Mouse (Mus musculus) midbrain, postnatal 0 days (tissue): ENCODE results near the gene Nt5c1a. TPM values are rescaled to one million over a fixed set of nuclear protein-coding genes. Genes with fewer than 3 reads are reported as not detected.

Experiments
- ATAC-seq: fragments of 200-750 bp; cut with Nextera tagmentation; 2 replicates; pipeline ENCODE4 v1.8.0; 2017; ENCODE audit warnings: moderate number of reproducible peaks, mild to moderate bottlenecking, moderate TSS enrichment, moderate library complexity; ENCODE audit not compliant: low FRiP score
- DNase-seq: peaks from one replicate; pipeline ENCODE4 v3.0.0-alpha.2; 2015; ENCODE audit warnings: low spot score
- H3K27ac ChIP-seq: fragments of 300-500 bp; sonication (generic); 2 replicates; pipeline ENCODE4 v1.5.1; 2014; ENCODE audit warnings: low read depth, mild to moderate bottlenecking, low read length, mixed read lengths
- H3K27me3 ChIP-seq: fragments of 300-500 bp; sonication (generic); 2 replicates; pipeline ENCODE4 v1.6.1; 2014; ENCODE audit warnings: low read length, control low read depth, mixed read lengths; ENCODE audit not compliant: insufficient read depth
- H3K36me3 ChIP-seq: fragments of 300-500 bp; sonication (generic); 2 replicates; pipeline ENCODE4 v1.6.1; 2014; ENCODE audit warnings: low read length, control low read depth, mixed read lengths; ENCODE audit not compliant: insufficient read depth
- H3K4me1 ChIP-seq: fragments of 300-500 bp; sonication (generic); 2 replicates; pipeline ENCODE4 v1.6.1; 2014; ENCODE audit warnings: mild to moderate bottlenecking, control low read depth, antibody characterized with exemption, low read length, mixed read lengths; ENCODE audit not compliant: insufficient read depth
- H3K4me2 ChIP-seq: fragments of 300-500 bp; sonication (generic); 2 replicates; pipeline ENCODE4 v1.6.1; 2014; ENCODE audit warnings: low read depth, mild to moderate bottlenecking, low read length, mixed read lengths; ENCODE audit not compliant: poor library complexity, severe bottlenecking
- H3K4me3 ChIP-seq: fragments of 300-500 bp; sonication (generic); 2 replicates; pipeline ENCODE4 v1.5.1; 2014; ENCODE audit warnings: low read depth, mild to moderate bottlenecking, low read length, moderate library complexity
- H3K9ac ChIP-seq: fragments of 300-500 bp; sonication (generic); replicated peaks from 2 replicates; pipeline ENCODE4 v1.6.1; 2014; ENCODE audit warnings: mild to moderate bottlenecking, low read length, moderate library complexity, mixed read lengths; ENCODE audit not compliant: poor library complexity, severe bottlenecking
- H3K9me3 ChIP-seq: fragments of 300-500 bp; sonication (generic); 2 replicates; pipeline ENCODE4 v1.6.1; 2016; ENCODE audit warnings: low read length, control low read depth
- CTCF ChIP-seq: IDR thresholded peaks from 2 replicates; pipeline ENCODE4 v1.5.1; 2016; ENCODE audit warnings: antibody characterized with exemption, mild to moderate bottlenecking
- WGBS: fragments of 180-500 bp; shearing (Covaris S2); extraction: QIAGEN DNeasy Blood & Tissue Kit; methylation state at CpG from one replicate; pipeline ENCODE4 v1.1.7; 2014; 5-methylcytosine and 5-hydroxymethylcytosine counted together
- polyA plus RNA-seq: library from polyadenylated mRNA; unstranded; fragments of >200 nt; fragmentation: Nextera tagmentation; extraction: Ambion mirVana; gene quantifications from 2 replicates; pipeline ENCODE4 v1.2.1, GENCODE M21; 2015
- total RNA-seq: library from RNA; depleted of rRNA; stranded (reverse); fragments of >200 nt; gene quantifications from 2 replicates; pipeline ENCODE4 v1.2.3, GENCODE M21; 2014

Gene Nt5c1a
- total and polyA plus RNA-seq, 2 experiments from 2014 or later, result 0.33 to 1.9 TPM

- no peak overlapping the region for H3K27ac ChIP-seq
These were observed 35.2 kb downstream of the Nt5c1a start for GRCm38 (mm10) chr4:123236431-123237031.

DNA sequence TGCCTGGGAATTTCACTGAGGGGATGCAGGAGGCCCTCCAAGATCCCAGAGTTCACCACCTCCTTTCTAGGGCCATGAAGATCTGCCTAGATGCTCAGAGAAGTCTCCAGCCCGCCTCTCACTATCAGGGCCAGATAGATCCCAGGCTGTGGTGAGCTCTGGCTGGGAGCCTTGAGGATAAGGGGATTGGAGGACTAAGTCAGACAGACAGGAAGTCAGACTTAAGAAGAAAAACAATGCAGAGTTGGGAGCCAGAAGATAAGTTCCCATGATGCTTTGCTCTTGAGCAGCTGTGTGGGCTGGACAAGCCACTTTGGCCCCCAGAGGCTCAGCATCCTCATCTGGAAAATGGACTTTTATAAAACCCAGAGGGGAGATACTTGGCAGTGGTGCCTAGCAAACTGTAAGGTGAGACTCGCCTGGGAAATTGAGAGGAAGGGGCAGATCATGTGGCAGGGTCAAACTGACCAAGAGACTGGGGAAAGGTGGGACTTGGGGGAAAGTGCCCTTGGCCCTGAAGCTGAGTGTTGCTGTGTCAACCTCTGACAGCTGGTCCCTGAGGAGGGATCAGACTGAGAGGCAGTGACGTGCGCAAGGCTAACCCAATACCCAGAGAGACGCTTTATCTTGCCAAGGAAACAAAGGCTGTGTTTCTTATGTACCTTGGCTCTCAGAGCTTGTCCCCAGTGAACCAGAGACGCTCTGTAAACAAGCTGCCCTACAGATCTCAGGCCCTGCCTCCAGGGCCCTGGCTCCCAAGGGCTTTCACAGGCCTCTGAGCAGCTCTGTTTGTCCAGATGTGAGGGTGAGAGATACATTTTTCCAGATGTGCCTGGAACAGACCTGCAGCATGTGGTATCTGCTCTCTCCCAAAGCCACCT, 36.3 kb downstream of the Nt5c1a start:
- H3K36me3 ChIP-seq, result no peaks in the 10 kb centered on the region
- no peak overlapping the region for H3K4me3 ChIP-seq
- no peak for DNase-seq
- no peak overlapping the region for H3K27ac ChIP-seq
- H3K9ac ChIP-seq, result no peak overlapping the region
- ATAC-seq, result no peak
- peaks cover 4% of the 10 kb centered on the region for H3K4me1 ChIP-seq
- no peaks in the 10 kb centered on the region for H3K9me3 ChIP-seq
- peaks cover 27% of the 10 kb centered on the region for H3K27me3 ChIP-seq
- TF ChIP-seq CTCF, result no peak
- H3K4me2 ChIP-seq, result no peak overlapping the region
- WGBS, result 64% methylated on average over 6 of the region's 6 CpGs

More at GRCm38 (mm10) chr4:123236431-123237031, 35.2 kb downstream of the Nt5c1a start:
- no peak for TF ChIP-seq CTCF
- no peak for ATAC-seq
- Histone ChIP-seq H3K9me3 (no peaks in the 10 kb centered on the region), H3K9ac (no peak overlapping the region), H3K4me1 (peaks cover 4% of the 10 kb centered on the region), H3K4me2 (no peak overlapping the region), H3K4me3 (no peak overlapping the region), H3K36me3 (no peaks in the 10 kb centered on the region), H3K27me3 (peaks cover 31% of the 10 kb centered on the region)
- 85% methylated on average over 13 of the region's 13 CpGs for WGBS
- DNase-seq, result no peak

DNA sequence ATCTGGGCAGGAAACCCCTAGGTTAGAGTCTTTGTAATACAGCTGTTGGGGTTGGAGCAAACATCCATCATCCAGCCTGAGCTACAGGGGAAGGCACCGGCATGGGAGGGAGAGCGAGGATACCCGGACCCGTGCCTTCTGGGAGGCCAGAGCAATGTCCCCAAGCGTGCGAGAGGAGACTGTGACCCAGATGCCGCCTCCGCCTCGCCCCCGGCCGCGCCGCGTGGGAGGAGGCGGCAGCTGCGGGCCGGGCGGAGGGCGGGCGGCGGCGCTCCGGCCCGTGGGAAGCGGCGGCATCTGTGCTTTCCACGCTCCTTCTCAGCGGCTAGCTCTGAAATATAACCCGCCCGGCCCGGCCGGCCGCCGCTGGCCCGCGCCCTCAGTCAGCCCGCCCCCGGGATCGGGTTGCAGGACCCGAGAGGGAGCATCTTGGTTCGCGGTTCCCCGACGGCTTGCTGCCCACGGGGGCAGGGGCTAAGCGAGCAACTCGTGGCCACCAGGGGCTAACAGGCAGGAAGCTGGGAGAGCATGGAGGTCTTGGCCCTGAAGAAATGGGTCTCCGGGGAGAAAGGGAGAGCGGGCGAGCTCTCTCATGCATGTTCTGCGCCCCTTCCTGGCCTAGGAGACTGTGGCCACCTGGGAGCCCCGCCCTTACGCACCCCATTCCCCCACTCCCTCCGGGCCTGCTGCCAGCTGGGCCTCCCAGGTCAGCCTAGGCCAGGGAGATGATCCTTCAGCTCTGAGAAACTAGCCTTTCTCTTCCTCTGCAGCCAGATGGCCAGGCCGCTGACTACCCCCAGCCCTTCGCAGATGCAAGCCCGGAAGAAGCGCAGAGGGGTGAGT, 38.3 kb downstream of the Nt5c1a start:
- no peak overlapping the region for H3K27ac ChIP-seq
- peak overlapping the region; percentile 44 for H3K9ac ChIP-seq
- peak overlapping the region; percentile 33 for H3K4me3 ChIP-seq
- no peak for TF ChIP-seq CTCF
- H3K9me3 ChIP-seq, result no peaks in the 10 kb centered on the region
- ATAC-seq (peak; percentile 38), DNase-seq (no peak)
- H3K27me3 ChIP-seq, result peaks cover 16% of the 10 kb centered on the region
- 6% methylated on average over 49 of the region's 58 CpGs for WGBS
- H3K4me1 ChIP-seq, result no peaks in the 10 kb centered on the region; the same call in 1 of the 2 replicates
- peak overlapping the region; percentile 49 for H3K4me2 ChIP-seq
- H3K36me3 ChIP-seq, result no peaks in the 10 kb centered on the region

DNA sequence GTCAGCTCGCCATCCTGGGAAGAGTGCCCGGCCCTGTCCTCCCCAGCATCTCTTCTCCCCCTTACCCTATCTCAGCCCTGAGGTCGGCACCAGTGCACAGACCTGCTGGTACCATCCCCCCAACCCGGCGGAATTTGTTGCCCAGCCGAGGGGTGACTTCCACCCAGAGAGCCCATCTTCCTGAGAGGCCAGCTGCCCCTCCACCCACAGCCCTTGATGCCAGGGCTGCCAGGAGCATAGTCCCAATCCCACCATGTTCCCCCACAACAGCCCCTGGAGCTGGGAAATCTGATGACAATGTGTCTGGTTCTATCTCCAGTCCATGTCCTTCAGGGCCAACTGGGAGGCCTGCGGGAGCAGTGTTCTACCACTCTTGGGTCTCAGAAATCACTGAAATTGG, 44.9 kb downstream of the Nt5c1a start:
- Histone ChIP-seq H3K4me3 (no peak overlapping the region), H3K4me1 (no peaks in the 10 kb centered on the region), H3K27me3 (no peaks in the 10 kb centered on the region), H3K9ac (no peak overlapping the region), H3K9me3 (no peaks in the 10 kb centered on the region), H3K27ac (no peak overlapping the region), H3K36me3 (no peaks in the 10 kb centered on the region), H3K4me2 (no peak overlapping the region)
- no peak for TF ChIP-seq CTCF
- 89% methylated on average over 7 of the region's 7 CpGs for WGBS
- DNase-seq, result no peak
- no peak for ATAC-seq

DNA sequence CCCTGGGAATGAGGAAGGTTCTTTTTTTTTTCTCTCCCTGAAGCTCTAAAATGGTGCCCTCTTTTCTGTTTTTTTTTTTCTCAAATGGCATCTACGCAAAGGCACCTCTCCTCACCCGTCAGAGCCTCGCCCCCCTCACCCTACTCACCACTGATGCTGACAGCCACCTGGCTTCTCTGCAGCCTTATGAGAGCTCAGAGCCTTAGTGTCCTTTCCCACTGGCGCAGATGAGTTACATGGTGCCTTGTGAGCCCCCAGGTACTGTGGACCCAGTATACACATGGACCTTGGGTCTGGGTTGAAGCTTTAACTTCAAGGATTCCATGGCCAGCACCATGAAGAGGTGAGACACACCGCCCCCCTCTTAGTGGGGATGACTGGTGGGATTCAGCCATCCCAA, 45.3 kb downstream of the Nt5c1a start:
- WGBS, result 93% methylated on average over 5 of the region's 5 CpGs
- TF ChIP-seq CTCF, result no peak
- Histone ChIP-seq H3K4me3 (no peak overlapping the region), H3K4me2 (no peak overlapping the region), H3K4me1 (no peaks in the 10 kb centered on the region), H3K9ac (no peak overlapping the region), H3K27ac (no peak overlapping the region), H3K36me3 (no peaks in the 10 kb centered on the region), H3K9me3 (no peaks in the 10 kb centered on the region), H3K27me3 (no peaks in the 10 kb centered on the region)
- DNase-seq, result no peak
- ATAC-seq, result no peak
